Mouse (Mus musculus): ENCODE data around the gene Eya2. TPM values are rescaled to one million over a fixed set of nuclear protein-coding genes. Genes with fewer than 3 reads are reported as not detected.

Eya2 gene
- 13.5 and 21.1 TPM in 2 replicates for polyA plus RNA-seq (2012; rRNA removed)

DNA sequence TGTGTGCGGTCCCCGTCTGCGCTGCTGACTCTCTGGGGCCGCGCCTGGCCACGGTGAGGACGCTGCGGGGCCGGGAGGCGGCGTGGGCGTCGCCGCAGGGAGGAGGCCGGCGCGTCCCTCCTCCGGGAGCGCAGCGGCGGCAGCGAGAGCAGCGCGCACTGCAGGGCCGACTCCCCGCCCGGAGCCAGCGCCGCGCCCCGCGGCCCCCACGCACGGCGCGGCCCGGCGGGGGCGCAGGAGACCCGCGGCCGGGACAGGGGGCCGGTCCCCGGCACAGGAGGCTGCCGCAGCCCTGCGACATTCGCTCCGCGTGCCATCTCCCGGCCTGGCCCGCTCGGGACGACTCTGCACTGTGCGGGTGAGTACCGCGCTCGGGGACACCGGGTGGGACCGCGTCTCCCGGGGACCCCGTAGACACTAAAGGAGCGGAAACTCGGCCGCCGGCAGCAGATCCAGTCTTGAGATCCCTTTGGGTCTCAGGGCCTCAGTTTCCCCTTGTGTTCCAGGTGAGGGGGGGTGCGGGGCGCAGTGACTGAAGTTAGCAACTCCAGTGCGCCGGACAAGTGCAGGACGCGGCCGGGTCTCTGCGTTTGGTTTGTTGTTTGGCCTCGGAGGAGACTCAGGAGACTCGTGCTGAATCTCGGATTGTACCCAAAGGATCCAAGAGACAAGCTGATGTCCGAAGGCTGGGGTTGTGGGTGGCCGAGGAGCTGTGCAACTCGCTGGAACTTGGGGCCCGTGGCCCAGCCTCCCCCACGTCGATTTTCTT, at the start of gene Eya2:
Eya2 (plus strand) TSS at position 126 of the 769 bp plus-strand sequence.

Other genes starting within 250 kb of the Eya2 start
- gene Zfp663, start 226.3 kb upstream of the Eya2 start, polyA plus RNA-seq (2012; rRNA removed), result 6.4 and 7.4 TPM in 2 replicates
- 15.0 and 16.5 TPM in 2 replicates for gene Zfp334, start 206.8 kb upstream of the Eya2 start, polyA plus RNA-seq (2012; rRNA removed)
- 0.04 TPM in 2 replicates for gene Ocstamp, start 194.6 kb upstream of the Eya2 start, polyA plus RNA-seq (2012; rRNA removed)
- 2.7 and 3.2 TPM in 2 replicates for gene Slc13a3, start 121.8 kb upstream of the Eya2 start, polyA plus RNA-seq (2012; rRNA removed)
- gene Trp53rka, start 101.7 kb upstream of the Eya2 start, polyA plus RNA-seq (2012; rRNA removed), result 36.0 and 41.7 TPM in 2 replicates
- gene Slc2a10, start 91.2 kb upstream of the Eya2 start, polyA plus RNA-seq (2012; rRNA removed), result 2.4 and 4.3 TPM in 2 replicates

All from central nervous system, embryonic 14 days (tissue).